Mouse (Mus musculus) urinary bladder, postnatal 10 days (tissue): Measurements from ENCODE around the gene Aacs.
"Not testable (repeated sequence)": the region's sequence is repeated elsewhere in the genome, so short reads cannot be mapped to it uniquely, and the experiment has no call there.

Source experiments
- DNase-seq: peaks from one replicate; pipeline ENCODE4 v3.0.0; 2022; ENCODE audit warnings: low spot score

Gene Aacs

GRCm38 (mm10) chr5:125475601-125476285 is at the start of gene Aacs:
Gene Aacs (plus strand): TSS chr5:125475814.
- DNase-seq = peak; percentile 96

GRCm38 (mm10) chr5:125426343-125426742 is 49.3 kb upstream of the Aacs start:
- no peak for DNase-seq

GRCm38 (mm10) chr5:125432324-125432723 is 43.3 kb upstream of the Aacs start:
- DNase-seq = not testable (repeated sequence)

- DNase-seq = peak; percentile 74
These were observed 41.7 kb upstream of the Aacs start, which contains the start of gene Dhx37 for GRCm38 (mm10) chr5:125433793-125434337. Gene Dhx37 (minus strand): TSS chr5:125434121.

- DNase-seq = not testable (repeated sequence)
These were observed 41.3 kb upstream of the Aacs start for GRCm38 (mm10) chr5:125434347-125434746.

GRCm38 (mm10) chr5:125440583-125441233 is 34.9 kb upstream of the Aacs start:
- DNase-seq = no peak

GRCm38 (mm10) chr5:125441234-125442114 is 34.1 kb upstream of the Aacs start, which contains the start of gene Bri3bp:
Gene Bri3bp (plus strand): TSS chr5:125441568.
- no peak for DNase-seq

- no peak for DNase-seq
These were observed 33.2 kb upstream of the Aacs start for GRCm38 (mm10) chr5:125442136-125442995.

- DNase-seq = no peak
These were observed 32.3 kb upstream of the Aacs start for GRCm38 (mm10) chr5:125443335-125443734.

GRCm38 (mm10) chr5:125443915-125444314 is 31.7 kb upstream of the Aacs start:
- no peak for DNase-seq

- no peak for DNase-seq
These were observed 31.1 kb upstream of the Aacs start for GRCm38 (mm10) chr5:125444554-125444953.

- no peak for DNase-seq
These were observed 29.3 kb upstream of the Aacs start for GRCm38 (mm10) chr5:125446344-125446743.

GRCm38 (mm10) chr5:125448026-125448425 is 27.6 kb upstream of the Aacs start:
- no peak for DNase-seq

GRCm38 (mm10) chr5:125448631-125449030 is 27.0 kb upstream of the Aacs start:
- no peak for DNase-seq

- DNase-seq = no peak
These were observed 26.3 kb upstream of the Aacs start for GRCm38 (mm10) chr5:125449306-125449705.

GRCm38 (mm10) chr5:125452573-125452972 is 23.0 kb upstream of the Aacs start:
- DNase-seq = no peak

GRCm38 (mm10) chr5:125456100-125456499 is 19.5 kb upstream of the Aacs start:
- DNase-seq = no peak

- DNase-seq = no peak
These were observed 18.1 kb upstream of the Aacs start for GRCm38 (mm10) chr5:125457538-125457937.

GRCm38 (mm10) chr5:125460574-125460973 is 15.0 kb upstream of the Aacs start:
- no peak for DNase-seq

- DNase-seq = no peak
These were observed 13.7 kb upstream of the Aacs start for GRCm38 (mm10) chr5:125461868-125462445.

GRCm38 (mm10) chr5:125465192-125465591 is 10.4 kb upstream of the Aacs start:
- no peak for DNase-seq
